Mouse (Mus musculus) heart, embryonic 12.5 days (tissue): ENCODE data around the gene Atxn2. TPM values are rescaled to one million over a fixed set of nuclear protein-coding genes. Genes with fewer than 3 reads are reported as not detected.

Experiments used
- ATAC-seq: fragments of 200-750 bp; cut with Nextera tagmentation; 2 replicates; pipeline ENCODE4 v1.8.0; 2017; ENCODE audit warnings: moderate TSS enrichment, moderate library complexity; ENCODE audit not compliant: insufficient number of reproducible peaks, low FRiP score
- H3K27ac ChIP-seq: fragments of 300-500 bp; sonication (generic); 2 replicates; pipeline ENCODE4 v1.5.1; 2016; ENCODE audit warnings: mild to moderate bottlenecking, moderate library complexity; ENCODE audit not compliant: poor library complexity, severe bottlenecking
- H3K27me3 ChIP-seq: fragments of 300-500 bp; sonication (generic); replicated peaks from 2 replicates; pipeline ENCODE4 v1.6.1; 2016; ENCODE audit warnings: mild to moderate bottlenecking, moderate library complexity
- H3K36me3 ChIP-seq: fragments of 300-500 bp; sonication (generic); 2 replicates; pipeline ENCODE4 v1.6.1; 2016; ENCODE audit warnings: mild to moderate bottlenecking, moderate library complexity
- H3K4me1 ChIP-seq: fragments of 300-500 bp; sonication (generic); replicated peaks from 2 replicates; pipeline ENCODE4 v1.6.1; 2016; ENCODE audit warnings: mild to moderate bottlenecking
- H3K4me2 ChIP-seq: fragments of 300-500 bp; sonication (generic); 2 replicates; pipeline ENCODE4 v1.6.1; 2016; ENCODE audit warnings: mild to moderate bottlenecking, moderate library complexity
- H3K4me3 ChIP-seq: fragments of 300-500 bp; sonication (generic); 2 replicates; pipeline ENCODE4 v1.5.1; 2016; ENCODE audit warnings: mild to moderate bottlenecking
- H3K9ac ChIP-seq: fragments of 300-500 bp; sonication (generic); 2 replicates; pipeline ENCODE4 v1.6.1; 2016; ENCODE audit warnings: mild to moderate bottlenecking, moderate library complexity
- H3K9me3 ChIP-seq: fragments of 300-500 bp; sonication (generic); replicated peaks from 2 replicates; pipeline ENCODE4 v1.6.1; 2016; ENCODE audit warnings: mild to moderate bottlenecking, moderate library complexity
- WGBS: fragments of 180-500 bp; shearing (Covaris S2); methylation state at CpG from one replicate; pipeline ENCODE4 v1.1.7; 2016; 5-methylcytosine and 5-hydroxymethylcytosine counted together
- polyA plus RNA-seq: library from polyadenylated mRNA; unstranded; fragments of >200 nt; fragmentation: Nextera tagmentation; extraction: Ambion mirVana; gene quantifications from 2 replicates; pipeline ENCODE4 v1.2.1, GENCODE M21; 2016

The Atxn2 gene
- polyA plus RNA-seq, 1 experiment from 2014 or later = 83.2 TPM

GRCm38 (mm10) chr5:121817551-121817950 is 106.4 kb downstream of the Atxn2 start:
- WGBS = 86% methylated on average over 9 of the region's 9 CpGs
- Histone ChIP-seq H3K4me1 (peaks cover 35% of the 10 kb centered on the region), H3K4me2 (no peak overlapping the region), H3K9ac (no peak overlapping the region), H3K27me3 (no peaks in the 10 kb centered on the region), H3K4me3 (no peak overlapping the region), H3K36me3 (peaks cover 88% of the 10 kb centered on the region), H3K27ac (no peak overlapping the region), H3K9me3 (no peaks in the 10 kb centered on the region)
- no peak for ATAC-seq

- 93% methylated on average over 7 of the region's 7 CpGs for WGBS
- no peak overlapping the region for H3K27ac ChIP-seq
- ATAC-seq = no peak
Observed at GRCm38 (mm10) chr5:121818401-121818800, 107.3 kb downstream of the Atxn2 start.

GRCm38 (mm10) chr5:121818862-121819261 is 107.7 kb downstream of the Atxn2 start:
- H3K4me2 ChIP-seq = no peak overlapping the region
- 86% methylated on average over 4 of the region's 4 CpGs for WGBS
- peaks cover 87% of the 10 kb centered on the region for H3K36me3 ChIP-seq
- no peaks in the 10 kb centered on the region for H3K27me3 ChIP-seq
- no peaks in the 10 kb centered on the region for H3K9me3 ChIP-seq
- peaks cover 44% of the 10 kb centered on the region for H3K4me1 ChIP-seq
- H3K27ac ChIP-seq = no peak overlapping the region
- no peak overlapping the region for H3K9ac ChIP-seq
- no peak overlapping the region for H3K4me3 ChIP-seq
- no peak for ATAC-seq

More at GRCm38 (mm10) chr5:121818401-121818800, 107.3 kb downstream of the Atxn2 start:
- Histone ChIP-seq H3K27me3 (no peaks in the 10 kb centered on the region), H3K4me1 (peaks cover 40% of the 10 kb centered on the region), H3K4me2 (no peak overlapping the region), H3K9me3 (no peaks in the 10 kb centered on the region), H3K4me3 (no peak overlapping the region), H3K9ac (no peak overlapping the region), H3K36me3 (peaks cover 88% of the 10 kb centered on the region)

GRCm38 (mm10) chr5:121819559-121819958 is 108.4 kb downstream of the Atxn2 start:
- H3K9me3 ChIP-seq = no peaks in the 10 kb centered on the region
- no peaks in the 10 kb centered on the region for H3K27me3 ChIP-seq
- ATAC-seq = no peak
- H3K9ac ChIP-seq = 0 out of 2 replicates have a peak overlapping the region, but pooled peaks have one; percentile 3
- 0 out of 2 replicates have a peak overlapping the region, but pooled peaks have one; percentile 49 for H3K27ac ChIP-seq
- peaks cover 51% of the 10 kb centered on the region for H3K4me1 ChIP-seq
- 82% methylated on average over 5 of the region's 5 CpGs for whole genome bisulfite sequencing
- no peak overlapping the region for H3K4me3 ChIP-seq
- H3K4me2 ChIP-seq = no peak overlapping the region
- peaks cover 80% of the 10 kb centered on the region for H3K36me3 ChIP-seq

- Histone ChIP-seq H3K27ac (no peak overlapping the region), H3K9me3 (no peaks in the 10 kb centered on the region), H3K27me3 (no peaks in the 10 kb centered on the region), H3K4me2 (no peak overlapping the region), H3K4me1 (peaks cover 53% of the 10 kb centered on the region), H3K36me3 (peaks cover 82% of the 10 kb centered on the region), H3K4me3 (no peak overlapping the region), H3K9ac (no peak overlapping the region)
- ATAC-seq = no peak
- 44% methylated on average over 2 of the region's 2 CpGs for WGBS
Observed at GRCm38 (mm10) chr5:121820161-121820560, 109.0 kb downstream of the Atxn2 start.

- no peak overlapping the region for H3K27ac ChIP-seq
- WGBS = 49% methylated on average over 3 of the region's 3 CpGs
Observed at GRCm38 (mm10) chr5:121820657-121821056, 109.5 kb downstream of the Atxn2 start.

GRCm38 (mm10) chr5:121821116-121821515 is 110.0 kb downstream of the Atxn2 start:
- no peak overlapping the region for H3K27ac ChIP-seq
- H3K4me1 ChIP-seq = peaks cover 53% of the 10 kb centered on the region
- peaks cover 77% of the 10 kb centered on the region for H3K36me3 ChIP-seq
- no peak overlapping the region for H3K9ac ChIP-seq
- H3K4me3 ChIP-seq = no peak overlapping the region
- no peaks in the 10 kb centered on the region for H3K9me3 ChIP-seq
- H3K27me3 ChIP-seq = no peaks in the 10 kb centered on the region
- no peak for ATAC-seq
- no peak overlapping the region for H3K4me2 ChIP-seq
- WGBS = 82% methylated on average over 5 of the region's 5 CpGs

More at GRCm38 (mm10) chr5:121820657-121821056, 109.5 kb downstream of the Atxn2 start:
- Histone ChIP-seq H3K4me3 (no peak overlapping the region), H3K4me1 (peaks cover 53% of the 10 kb centered on the region), H3K27me3 (no peaks in the 10 kb centered on the region), H3K4me2 (no peak overlapping the region), H3K9me3 (no peaks in the 10 kb centered on the region), H3K36me3 (peaks cover 81% of the 10 kb centered on the region), H3K9ac (no peak overlapping the region)
- ATAC-seq = no peak

GRCm38 (mm10) chr5:121821552-121821951 is 110.4 kb downstream of the Atxn2 start:
- H3K4me1 ChIP-seq = peaks cover 53% of the 10 kb centered on the region
- WGBS = 65% methylated on average over 5 of the region's 5 CpGs

GRCm38 (mm10) chr5:121822786-121823505 is 111.8 kb downstream of the Atxn2 start:
- no peak for ATAC-seq
- peaks cover 73% of the 10 kb centered on the region for H3K36me3 ChIP-seq
- no peak overlapping the region; the same call in 1 of the 2 replicates for H3K9ac ChIP-seq
- H3K27ac ChIP-seq = no peak overlapping the region
- H3K27me3 ChIP-seq = no peaks in the 10 kb centered on the region
- H3K9me3 ChIP-seq = no peaks in the 10 kb centered on the region
- 68% methylated on average over 7 of the region's 7 CpGs for WGBS
- H3K4me3 ChIP-seq = no peak overlapping the region
- peaks cover 53% of the 10 kb centered on the region for H3K4me1 ChIP-seq
- no peak overlapping the region for H3K4me2 ChIP-seq

More at GRCm38 (mm10) chr5:121821552-121821951, 110.4 kb downstream of the Atxn2 start:
- ATAC-seq = no peak
- H3K36me3 ChIP-seq = peaks cover 76% of the 10 kb centered on the region
- no peak overlapping the region for H3K27ac ChIP-seq
- no peaks in the 10 kb centered on the region for H3K27me3 ChIP-seq
- H3K9me3 ChIP-seq = no peaks in the 10 kb centered on the region
- no peak overlapping the region for H3K4me3 ChIP-seq
- no peak overlapping the region for H3K4me2 ChIP-seq
- H3K9ac ChIP-seq = no peak overlapping the region

- no peaks in the 10 kb centered on the region for H3K9me3 ChIP-seq
- H3K4me3 ChIP-seq = no peak overlapping the region
- H3K27me3 ChIP-seq = no peaks in the 10 kb centered on the region
- peaks cover 59% of the 10 kb centered on the region for H3K4me1 ChIP-seq
- H3K27ac ChIP-seq = 0 out of 2 replicates have a peak overlapping the region, but pooled peaks have one; percentile 63
- peaks cover 73% of the 10 kb centered on the region for H3K36me3 ChIP-seq
- no peak overlapping the region for H3K9ac ChIP-seq
- H3K4me2 ChIP-seq = no peak overlapping the region
- 0 out of 2 replicates have a peak, but pooled peaks have one; percentile 4 for ATAC-seq
- whole genome bisulfite sequencing = 92% methylated on average over 1 of the region's 1 CpGs
Observed at GRCm38 (mm10) chr5:121823668-121824067, 112.5 kb downstream of the Atxn2 start.

- Histone ChIP-seq H3K9me3 (no peaks in the 10 kb centered on the region), H3K4me2 (no peak overlapping the region), H3K36me3 (peaks cover 70% of the 10 kb centered on the region), H3K27ac (peak overlapping the region; percentile 63), H3K27me3 (no peaks in the 10 kb centered on the region), H3K9ac (peak overlapping the region; percentile 24; the same call in 1 of the 2 replicates), H3K4me1 (peaks cover 63% of the 10 kb centered on the region), H3K4me3 (no peak overlapping the region)
- ATAC-seq = peak; percentile 54
- WGBS = 47% methylated on average over 4 of the region's 4 CpGs
Observed at GRCm38 (mm10) chr5:121824121-121824520, 113.0 kb downstream of the Atxn2 start.
